Mouse (Mus musculus) stomach, embryonic 16.5 days (tissue): ENCODE measurements at regions not wholly inside any gene's neighbourhood (a gene's known extent, or its start where the extent isn't known, plus 50 kb on each side); places are given as distances from the start of the nearest gene placed in this dataset.

Experiments
- ATAC-seq: fragments of 200-750 bp; cut with Nextera tagmentation; 2 replicates; pipeline ENCODE4 v1.8.0; 2017; ENCODE audit warnings: moderate number of reproducible peaks, moderate TSS enrichment; ENCODE audit not compliant: insufficient read depth, low FRiP score
- H3K27ac ChIP-seq: fragments of 300-500 bp; sonication (generic); 2 replicates; pipeline ENCODE4 v1.5.1; 2014; ENCODE audit warnings: low read length
- H3K27me3 ChIP-seq: fragments of 300-500 bp; sonication (generic); 2 replicates; pipeline ENCODE4 v1.6.1; 2014; ENCODE audit warnings: low read length, control low read depth, mixed read lengths; ENCODE audit not compliant: control insufficient read depth, insufficient read depth
- H3K36me3 ChIP-seq: fragments of 300-500 bp; sonication (generic); 2 replicates; pipeline ENCODE4 v1.6.1; 2014; ENCODE audit warnings: low read length; ENCODE audit not compliant: control insufficient read depth, insufficient read depth
- H3K4me1 ChIP-seq: fragments of 300-500 bp; sonication (generic); 2 replicates; pipeline ENCODE4 v1.6.1; 2014; ENCODE audit warnings: low read length, control low read depth, mixed read lengths; ENCODE audit not compliant: control insufficient read depth, insufficient read depth
- H3K4me2 ChIP-seq: fragments of 300-500 bp; sonication (generic); 2 replicates; pipeline ENCODE4 v1.6.1; 2014; ENCODE audit warnings: low read depth, low read length, mixed read lengths
- H3K4me3 ChIP-seq: fragments of 300-500 bp; sonication (generic); replicated peaks from 2 replicates; pipeline ENCODE4 v1.5.1; 2014; ENCODE audit warnings: mild to moderate bottlenecking, low read length
- H3K9ac ChIP-seq: fragments of 300-500 bp; sonication (generic); 2 replicates; pipeline ENCODE4 v1.6.1; 2014; ENCODE audit warnings: low read length
- H3K9me3 ChIP-seq: fragments of 300-500 bp; sonication (generic); replicated peaks from 2 replicates; pipeline ENCODE4 v1.6.1; 2016; ENCODE audit warnings: low read length, control low read depth; ENCODE audit not compliant: control insufficient read depth
- WGBS: fragments of 180-500 bp; shearing (Covaris S2); extraction: QIAGEN DNeasy Blood & Tissue Kit; methylation state at CpG from one replicate; pipeline ENCODE4 v1.1.7; 2014; 5-methylcytosine and 5-hydroxymethylcytosine counted together

GRCm38 (mm10) chr7:51216233-51216605 lies 294.6 kb upstream of the Ano5 start:
- no peak for ATAC-seq
- Histone ChIP-seq H3K36me3 (no peaks in the 10 kb centered on the region), H3K4me3 (no peak overlapping the region), H3K27me3 (no peaks in the 10 kb centered on the region), H3K4me1 (no peaks in the 10 kb centered on the region), H3K9ac (no peak overlapping the region), H3K4me2 (no peak overlapping the region), H3K27ac (no peak overlapping the region), H3K9me3 (no peaks in the 10 kb centered on the region)
- 78% methylated on average over 3 of the region's 3 CpGs for WGBS

- Histone ChIP-seq H3K4me1 (no peaks in the 10 kb centered on the region), H3K27me3 (no peaks in the 10 kb centered on the region), H3K4me2 (no peak overlapping the region), H3K27ac (no peak overlapping the region), H3K9ac (no peak overlapping the region), H3K9me3 (no peaks in the 10 kb centered on the region), H3K4me3 (no peak overlapping the region), H3K36me3 (no peaks in the 10 kb centered on the region)
- ATAC-seq = no peak
- WGBS = 80% methylated on average over 4 of the region's 4 CpGs
Observed at GRCm38 (mm10) chr7:51221351-51221750, 289.5 kb upstream of the Ano5 start.

DNA sequence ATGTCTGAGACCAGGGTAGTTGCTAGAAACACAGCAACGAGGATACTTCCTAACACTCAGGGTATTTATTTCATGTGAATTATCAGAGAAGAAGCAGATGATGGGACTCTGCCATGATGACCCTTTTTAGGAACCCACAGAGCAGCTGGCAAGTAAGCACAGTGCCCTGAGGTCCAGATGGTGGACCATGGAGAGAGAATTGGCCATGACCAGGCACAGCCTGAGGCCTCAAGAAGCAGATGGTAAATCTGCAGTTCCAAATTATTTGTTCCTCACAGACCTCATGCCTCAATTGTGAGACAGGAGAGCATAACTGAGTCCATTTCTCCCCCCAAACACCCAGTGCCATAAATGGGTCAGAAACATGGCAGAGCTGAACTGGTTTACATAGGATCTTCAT lies 289.0 kb upstream of the Ano5 start:
- Histone ChIP-seq H3K4me1 (no peaks in the 10 kb centered on the region), H3K9ac (no peak overlapping the region), H3K27me3 (no peaks in the 10 kb centered on the region), H3K36me3 (no peaks in the 10 kb centered on the region), H3K4me2 (no peak overlapping the region), H3K27ac (no peak overlapping the region), H3K4me3 (no peak overlapping the region), H3K9me3 (no peaks in the 10 kb centered on the region)
- 78% methylated on average over 1 of the region's 1 CpGs for WGBS
- ATAC-seq = no peak

GRCm38 (mm10) chr7:51227136-51227535 lies 283.7 kb upstream of the Ano5 start:
- no peak overlapping the region for H3K4me2 ChIP-seq
- ATAC-seq = no peak
- H3K4me1 ChIP-seq = no peaks in the 10 kb centered on the region
- no peak overlapping the region for H3K9ac ChIP-seq
- no peaks in the 10 kb centered on the region for H3K27me3 ChIP-seq
- no peak overlapping the region for H3K4me3 ChIP-seq
- no peaks in the 10 kb centered on the region for H3K36me3 ChIP-seq
- H3K27ac ChIP-seq = no peak overlapping the region
- 58% methylated on average over 5 of the region's 5 CpGs for WGBS
- H3K9me3 ChIP-seq = no peaks in the 10 kb centered on the region

- Histone ChIP-seq H3K4me2 (no peak overlapping the region), H3K9ac (no peak overlapping the region), H3K4me1 (no peaks in the 10 kb centered on the region), H3K27ac (no peak overlapping the region), H3K36me3 (no peaks in the 10 kb centered on the region), H3K27me3 (no peaks in the 10 kb centered on the region), H3K9me3 (no peaks in the 10 kb centered on the region), H3K4me3 (no peak overlapping the region)
- ATAC-seq = no peak
- 77% methylated on average over 4 of the region's 4 CpGs for WGBS
Observed at GRCm38 (mm10) chr7:51234616-51235015, 276.2 kb upstream of the Ano5 start.

DNA sequence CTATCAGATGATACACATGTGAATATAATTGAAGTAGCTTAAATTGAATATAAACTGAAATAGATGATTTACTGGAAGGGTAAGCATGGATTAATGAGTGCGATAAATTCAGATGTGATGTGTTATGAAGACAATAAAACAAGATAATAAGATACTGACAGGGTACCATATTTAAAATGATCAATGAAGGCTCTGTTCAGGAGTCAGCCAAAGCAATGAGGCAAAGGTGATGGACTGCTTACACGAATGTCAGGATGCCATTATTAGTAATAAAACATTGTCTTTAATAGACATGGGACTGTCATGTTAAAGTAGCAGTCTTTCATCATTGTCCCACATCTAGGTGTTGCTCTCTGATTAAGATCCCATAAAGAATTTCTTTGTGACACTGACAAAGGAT lies 263.1 kb upstream of the Ano5 start:
- 72% methylated on average over 2 of the region's 2 CpGs for WGBS
- H3K9ac ChIP-seq = no peak overlapping the region
- no peak overlapping the region for H3K4me3 ChIP-seq
- H3K4me1 ChIP-seq = no peaks in the 10 kb centered on the region
- H3K36me3 ChIP-seq = no peaks in the 10 kb centered on the region
- ATAC-seq = no peak
- no peak overlapping the region for H3K4me2 ChIP-seq
- no peaks in the 10 kb centered on the region for H3K27me3 ChIP-seq
- no peaks in the 10 kb centered on the region for H3K9me3 ChIP-seq
- no peak overlapping the region for H3K27ac ChIP-seq

- H3K27ac ChIP-seq = no peak overlapping the region
- H3K4me2 ChIP-seq = no peak overlapping the region
- no peak overlapping the region for H3K9ac ChIP-seq
- H3K9me3 ChIP-seq = no peaks in the 10 kb centered on the region
- WGBS = 48% methylated on average over 2 of the region's 2 CpGs
- H3K27me3 ChIP-seq = no peaks in the 10 kb centered on the region
- H3K4me1 ChIP-seq = no peaks in the 10 kb centered on the region
- no peak for ATAC-seq
- no peaks in the 10 kb centered on the region for H3K36me3 ChIP-seq
- H3K4me3 ChIP-seq = no peak overlapping the region
Observed at GRCm38 (mm10) chr7:51254461-51254860, 256.4 kb upstream of the Ano5 start.

- Histone ChIP-seq H3K9ac (no peak overlapping the region), H3K4me1 (no peaks in the 10 kb centered on the region), H3K27ac (no peak overlapping the region), H3K4me3 (no peak overlapping the region), H3K36me3 (no peaks in the 10 kb centered on the region), H3K9me3 (no peaks in the 10 kb centered on the region), H3K4me2 (no peak overlapping the region), H3K27me3 (no peaks in the 10 kb centered on the region)
- WGBS = 62% methylated on average over 2 of the region's 2 CpGs
- ATAC-seq = no peak
Observed at GRCm38 (mm10) chr7:51259160-51259831, 251.5 kb upstream of the Ano5 start.

- Histone ChIP-seq H3K27ac (no peak overlapping the region), H3K4me2 (no peak overlapping the region), H3K9ac (no peak overlapping the region), H3K4me3 (no peak overlapping the region), H3K4me1 (no peaks in the 10 kb centered on the region), H3K36me3 (no peaks in the 10 kb centered on the region), H3K9me3 (no peaks in the 10 kb centered on the region), H3K27me3 (no peaks in the 10 kb centered on the region)
- 63% methylated on average over 4 of the region's 4 CpGs for WGBS
- ATAC-seq = no peak
Observed at GRCm38 (mm10) chr7:51264166-51264565, 246.7 kb upstream of the Ano5 start.

DNA sequence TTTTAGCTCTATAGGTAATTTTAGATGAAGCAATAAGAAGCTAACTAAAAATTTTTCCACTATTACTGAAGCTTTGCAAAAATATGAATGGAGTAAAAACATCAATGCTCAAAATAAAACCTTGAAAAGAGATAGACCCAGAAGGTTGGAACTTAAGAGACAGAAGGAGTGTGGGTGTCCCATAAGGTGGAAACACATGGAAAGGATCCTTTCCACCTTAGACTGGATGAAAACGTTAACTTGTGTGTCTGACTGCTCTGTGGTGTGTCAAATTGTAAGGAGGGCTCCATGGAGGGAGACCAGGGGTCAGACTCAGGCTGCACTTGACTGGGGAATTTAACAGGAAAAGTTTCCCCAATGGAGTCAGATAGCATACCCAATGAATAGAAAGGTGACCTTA lies 244.9 kb upstream of the Ano5 start:
- no peak overlapping the region for H3K9ac ChIP-seq
- H3K4me3 ChIP-seq = no peak overlapping the region
- no peak for ATAC-seq
- H3K27ac ChIP-seq = no peak overlapping the region
- no peaks in the 10 kb centered on the region for H3K27me3 ChIP-seq
- no peaks in the 10 kb centered on the region for H3K36me3 ChIP-seq
- 59% methylated on average over 1 of the region's 1 CpGs for WGBS
- no peaks in the 10 kb centered on the region for H3K9me3 ChIP-seq
- no peaks in the 10 kb centered on the region for H3K4me1 ChIP-seq
- no peak overlapping the region for H3K4me2 ChIP-seq
